Mouse (Mus musculus) embryo, embryonic 10 days (tissue): ENCODE data around the gene Rfpl4.
A peak's percentile ranks its signal among the peaks of the same experiment; 100 is the strongest.
"Not testable (repeated sequence)": the region's sequence is repeated elsewhere in the genome, so short reads cannot be mapped to it uniquely, and the experiment has no call there.

Source experiments
- DNase-seq: peaks from one replicate; pipeline ENCODE4 v3.0.0-alpha.2; 2015; ENCODE audit warnings: low spot score

The Rfpl4 gene

GRCm38 (mm10) chr7:5116850-5117249, at the start of gene Rfpl4:
Rfpl4 (minus strand) TSS chr7:5116950.
- DNase-seq: no peak

- DNase-seq: not testable (repeated sequence)
These were observed 32.8 kb upstream of the Rfpl4 start, which contains the start of gene Vmn1r55 for GRCm38 (mm10) chr7:5149570-5149969. Vmn1r55 (minus strand) TSS chr7:5149670.

- peak; percentile 81 for DNase-seq
These were observed 9.0 kb upstream of the Rfpl4 start, which contains the start of gene Rasl2-9 for GRCm38 (mm10) chr7:5125549-5126406. Rasl2-9 (minus strand) TSS chr7:5125950.

- DNase-seq: no peak
These were observed 8.3 kb upstream of the Rfpl4 start for GRCm38 (mm10) chr7:5125078-5125477.

GRCm38 (mm10) chr7:5112701-5113100, 4.0 kb downstream of the Rfpl4 start:
- DNase-seq: no peak

- DNase-seq: no peak
These were observed 7.4 kb downstream of the Rfpl4 start for GRCm38 (mm10) chr7:5109301-5109700.

- no peak for DNase-seq
These were observed 8.5 kb downstream of the Rfpl4 start for GRCm38 (mm10) chr7:5108272-5108671.

- DNase-seq: no peak
These were observed 14.2 kb downstream of the Rfpl4 start for GRCm38 (mm10) chr7:5102564-5102963.

GRCm38 (mm10) chr7:5101066-5101663, 15.6 kb downstream of the Rfpl4 start:
- DNase-seq: no peak

GRCm38 (mm10) chr7:5099796-5100195, 17.0 kb downstream of the Rfpl4 start:
- no peak for DNase-seq

GRCm38 (mm10) chr7:5098769-5099168, 18.0 kb downstream of the Rfpl4 start:
- no peak for DNase-seq

- no peak for DNase-seq
These were observed 23.8 kb downstream of the Rfpl4 start for GRCm38 (mm10) chr7:5092831-5093510.

- no peak for DNase-seq
These were observed 24.4 kb downstream of the Rfpl4 start for GRCm38 (mm10) chr7:5092381-5092780.

GRCm38 (mm10) chr7:5091008-5091728, 25.6 kb downstream of the Rfpl4 start:
- no peak for DNase-seq

GRCm38 (mm10) chr7:5089853-5090252, 26.9 kb downstream of the Rfpl4 start:
- no peak for DNase-seq

- DNase-seq: no peak
These were observed 28.9 kb downstream of the Rfpl4 start for GRCm38 (mm10) chr7:5087886-5088285.

- no peak for DNase-seq
These were observed 29.8 kb downstream of the Rfpl4 start for GRCm38 (mm10) chr7:5086921-5087440.

GRCm38 (mm10) chr7:5085512-5085911, 31.2 kb downstream of the Rfpl4 start:
- DNase-seq: no peak

GRCm38 (mm10) chr7:5083325-5084105, 33.2 kb downstream of the Rfpl4 start:
- DNase-seq: no peak

- no peak for DNase-seq
These were observed 34.8 kb downstream of the Rfpl4 start for GRCm38 (mm10) chr7:5081939-5082338.

- DNase-seq: no peak
These were observed 35.5 kb downstream of the Rfpl4 start for GRCm38 (mm10) chr7:5081241-5081640.
